16 mouse cellular contexts compared by ENCODE assay signal in the genomic region with DNA sequence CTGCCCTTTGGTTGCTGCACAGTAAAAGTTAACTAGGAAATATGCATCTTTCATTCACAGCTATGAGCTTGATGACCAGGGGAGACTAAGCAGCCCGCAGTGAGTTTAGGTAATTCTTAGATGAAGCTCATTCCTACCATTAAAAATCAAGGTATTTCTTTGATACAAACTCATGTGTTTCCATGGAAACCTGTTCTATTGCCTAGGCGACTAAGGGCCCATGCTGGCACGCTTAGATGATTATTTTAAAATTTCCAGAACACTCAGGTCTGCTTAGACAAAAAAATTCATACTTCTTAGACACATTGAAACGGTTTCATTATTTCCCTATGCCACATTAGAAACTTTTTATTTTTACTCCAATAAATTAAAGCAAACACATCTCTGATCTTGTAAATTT.
"Had no signal": no experiment of that assay in that cellular context is flagged by ENCODE, and none has a peak within 500 bp of the region (broad histone marks: within the 10 kb centered on the region; RNA-seq: fewer than 3 reads in every experiment).

No protein-coding gene starts in this region.

- H3K27me3 ChIP-seq: limb, embryonic 12.5 days; liver, embryonic 13.5 days; lung, embryonic 15.5 days; megakaryocyte, embryonic 14.5 days; midbrain, embryonic 12.5 days; stomach, embryonic 15.5 days had no signal

- H3K4me2 ChIP-seq: kidney, embryonic 15.5 days; limb, embryonic 12.5 days; liver, embryonic 13.5 days; lung, embryonic 15.5 days; midbrain, embryonic 12.5 days; stomach, embryonic 15.5 days had no signal

- H3K9me3 ChIP-seq: kidney, embryonic 15.5 days; limb, embryonic 12.5 days; liver, embryonic 13.5 days; lung, embryonic 15.5 days; megakaryocyte, embryonic 14.5 days; midbrain, embryonic 12.5 days; stomach, embryonic 15.5 days had no signal

- H3K4me1 ChIP-seq: kidney, embryonic 15.5 days; limb, embryonic 12.5 days; liver, embryonic 13.5 days; lung, embryonic 15.5 days; megakaryocyte, embryonic 14.5 days; midbrain, embryonic 12.5 days; stomach, embryonic 15.5 days had no signal

- H3K4me3 ChIP-seq: kidney, embryonic 15.5 days; limb, embryonic 12.5 days; liver, embryonic 13.5 days; lung, embryonic 15.5 days; megakaryocyte, embryonic 14.5 days; midbrain, embryonic 12.5 days; stomach, embryonic 15.5 days had no signal

- H3K36me3 ChIP-seq: kidney, embryonic 15.5 days; limb, embryonic 12.5 days; liver, embryonic 13.5 days; lung, embryonic 15.5 days; midbrain, embryonic 12.5 days; stomach, embryonic 15.5 days had no signal

- H3K27ac ChIP-seq: kidney, embryonic 15.5 days; limb, embryonic 12.5 days; liver, embryonic 13.5 days; lung, embryonic 15.5 days; macrophage; midbrain, embryonic 12.5 days; stomach, embryonic 15.5 days had no signal

- DNase-seq: kidney, adult 18-20 months; kidney, postnatal 25 days; layer of hippocampus, adult 9-11 months; liver; liver, embryonic 13.5 days; liver, postnatal 0 days; lung, postnatal 14 days; right cerebral cortex, postnatal 14 days; thymus, postnatal 36 days had no signal

- ATAC-seq: liver, postnatal 0 days had no signal

- H3K9ac ChIP-seq: kidney, embryonic 15.5 days; limb, embryonic 12.5 days; liver, embryonic 13.5 days; liver, postnatal 0 days; lung, embryonic 15.5 days; midbrain, embryonic 12.5 days; stomach, embryonic 15.5 days had no signal
